Mouse (Mus musculus) ES-Bruce4 (cell line): ENCODE measurements around the gene Lrrc71. TPM values are rescaled to one million over a fixed set of nuclear protein-coding genes. Genes with fewer than 3 reads are reported as not detected.

Experiments used
- H3K27ac ChIP-seq: 2 replicates; pipeline ENCODE4 v1.5.1; 2012; ENCODE audit warnings: low read length, inconsistent platforms; ENCODE audit not compliant: insufficient read depth
- H3K27me3 ChIP-seq: 2 replicates; pipeline ENCODE4 v1.6.1; 2012; ENCODE audit warnings: mild to moderate bottlenecking, low read length, inconsistent platforms; ENCODE audit not compliant: control insufficient read depth, poor library complexity, insufficient read depth, severe bottlenecking
- H3K36me3 ChIP-seq: 2 replicates; pipeline ENCODE4 v1.6.1; 2012; ENCODE audit warnings: inconsistent platforms, mild to moderate bottlenecking, low read length, moderate library complexity; ENCODE audit not compliant: control insufficient read depth, poor library complexity, insufficient read depth, severe bottlenecking
- H3K4me1 ChIP-seq: one replicate; pipeline ENCODE4 v1.8.1; 2011; ENCODE audit warnings: low read length; ENCODE audit not compliant: control insufficient read depth, insufficient read depth
- H3K4me3 ChIP-seq: 2 replicates; pipeline ENCODE4 v1.5.1; 2011; ENCODE audit warnings: low read depth, mild to moderate bottlenecking, low read length
- H3K9ac ChIP-seq: 2 replicates; pipeline ENCODE4 v1.6.1; 2012; ENCODE audit warnings: low read depth, mild to moderate bottlenecking, inconsistent platforms; ENCODE audit not compliant: poor library complexity, severe bottlenecking
- H3K9me3 ChIP-seq: replicated peaks from 2 replicates; pipeline ENCODE4 v1.6.1; 2012; ENCODE audit warnings: mild to moderate bottlenecking, low read length, inconsistent platforms; ENCODE audit not compliant: control insufficient read depth, poor library complexity, insufficient read depth, severe bottlenecking
- CTCF ChIP-seq: IDR thresholded peaks from one replicate; pipeline ENCODE4 v1.8.1; 2011; ENCODE audit warnings: low read depth, low read length
- EP300 ChIP-seq: IDR thresholded peaks from 2 replicates; pipeline ENCODE4 v1.6.1; 2011; ENCODE audit warnings: low read depth, low read length; ENCODE audit not compliant: insufficient read depth
- POLR2A ChIP-seq: IDR thresholded peaks from one replicate; pipeline ENCODE4 v1.8.1; 2011; ENCODE audit warnings: low read length; ENCODE audit not compliant: insufficient read depth
- polyA plus RNA-seq: library from polyadenylated mRNA; stranded (reverse); fragments of >200 nt; gene quantifications from 2 replicates; pipeline ENCODE4 v1.2.4, GENCODE M21; 2011; ENCODE audit warnings: low read depth; ENCODE audit not compliant: missing spikeins, insufficient read depth, insufficient read length

Gene Lrrc71
- polyA plus RNA-seq, 1 experiment, result not detected

DNA sequence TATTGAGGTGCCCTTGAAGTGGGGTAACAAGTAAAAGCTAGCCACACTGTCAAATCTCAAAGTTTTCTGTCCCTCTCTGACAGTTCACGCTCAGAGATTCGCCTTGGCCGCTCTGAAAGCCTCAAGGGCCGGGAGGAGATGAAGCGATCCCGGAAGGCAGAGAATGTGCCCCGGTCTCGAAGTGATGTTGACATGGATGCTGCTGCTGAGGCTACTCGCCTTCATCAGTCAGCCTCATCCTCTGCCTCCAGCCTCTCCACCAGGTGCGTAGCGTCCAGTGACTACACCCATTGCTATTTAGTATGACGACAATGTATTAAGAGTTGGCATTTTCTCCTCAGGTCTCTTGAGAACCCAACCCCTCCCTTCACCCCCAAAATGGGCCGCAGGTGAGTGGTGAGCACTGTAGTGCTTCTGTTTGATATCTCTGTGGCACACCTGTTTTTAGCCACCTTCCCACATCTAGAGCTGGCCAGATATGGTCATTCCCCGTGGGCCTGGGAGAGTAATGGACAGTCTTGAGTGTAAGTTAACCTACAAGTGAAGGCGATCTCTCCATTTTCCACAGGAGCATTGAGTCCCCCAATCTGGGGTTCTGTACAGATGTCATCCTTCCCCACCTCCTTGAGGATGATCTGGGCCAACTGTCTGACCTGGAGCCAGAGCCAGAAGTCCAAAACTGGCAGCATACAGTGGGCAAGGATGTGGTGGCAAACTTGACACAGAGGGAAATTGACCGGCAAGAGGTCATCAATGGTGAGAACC is 22.8 kb downstream of the Lrrc71 start:
- Histone ChIP-seq H3K9ac (no peak overlapping the region), H3K9me3 (no peaks in the 10 kb centered on the region), H3K4me1 (no peaks in the 10 kb centered on the region), H3K27me3 (no peaks in the 10 kb centered on the region), H3K4me3 (no peak overlapping the region), H3K36me3 (peaks cover 11% of the 10 kb centered on the region), H3K27ac (no peak overlapping the region)
- TF ChIP-seq POLR2A, result no peak

DNA sequence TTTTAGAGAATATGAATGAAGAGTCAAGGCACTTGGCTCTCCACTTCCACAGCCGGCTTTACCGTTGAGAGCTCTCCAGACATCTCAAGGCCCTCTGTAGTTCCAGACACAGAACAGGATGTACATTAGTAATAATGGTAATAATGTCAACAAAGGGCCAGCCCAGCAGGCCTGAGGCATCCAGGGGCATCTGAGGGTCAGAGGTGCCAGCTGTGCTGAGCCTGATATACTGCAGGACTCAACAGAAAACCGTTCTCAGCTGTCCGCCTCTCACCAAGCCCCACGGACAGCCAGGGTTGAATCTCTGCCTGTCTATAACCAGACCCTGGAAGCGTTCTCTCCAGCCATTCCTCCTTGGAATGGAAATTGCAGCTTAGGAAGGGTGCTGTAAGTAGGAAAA is 23.9 kb downstream of the Lrrc71 start:
- Histone ChIP-seq H3K4me1 (no peaks in the 10 kb centered on the region), H3K36me3 (peaks cover 11% of the 10 kb centered on the region), H3K27ac (no peak overlapping the region), H3K9ac (no peak overlapping the region), H3K9me3 (no peaks in the 10 kb centered on the region), H3K27me3 (no peaks in the 10 kb centered on the region), H3K4me3 (no peak overlapping the region)
- TF ChIP-seq EP300, result no peak
- no peak for TF ChIP-seq CTCF
- no peak for TF ChIP-seq POLR2A

DNA sequence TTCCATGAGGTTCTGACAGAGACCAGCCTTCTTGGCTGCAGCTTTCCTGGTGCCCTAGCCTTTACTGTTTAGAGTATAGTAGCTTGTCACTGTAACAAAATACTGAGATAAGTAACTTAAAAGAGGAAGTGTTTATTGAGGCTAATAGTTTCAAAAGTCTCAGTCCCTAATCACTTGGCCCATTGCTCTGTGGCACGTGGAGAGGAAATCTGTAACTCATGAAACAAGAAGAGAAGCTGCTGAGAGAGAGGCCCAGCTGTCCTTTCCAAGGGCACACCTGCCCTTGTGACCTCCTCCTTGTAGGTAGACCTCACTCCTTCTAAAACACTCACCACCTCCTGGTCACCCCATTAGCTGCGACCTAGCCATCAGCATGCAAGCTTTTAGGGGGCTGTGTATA is 29.9 kb downstream of the Lrrc71 start:
- no peak overlapping the region for H3K4me3 ChIP-seq
- H3K27me3 ChIP-seq, result no peaks in the 10 kb centered on the region
- H3K9me3 ChIP-seq, result no peaks in the 10 kb centered on the region
- H3K27ac ChIP-seq, result no peak overlapping the region
- H3K36me3 ChIP-seq, result 0 out of 2 replicates have a peak, but pooled peaks cover 6% of the 10 kb centered on the region
- no peak overlapping the region for H3K9ac ChIP-seq
- TF ChIP-seq EP300, result no peak
- no peak for TF ChIP-seq POLR2A
- no peak for TF ChIP-seq CTCF
- no peaks in the 10 kb centered on the region for H3K4me1 ChIP-seq

Other genes starting within 250 kb of the Lrrc71 start
- 12.6 and 14.6 TPM in 2 replicates for gene Etv3, start 223.2 kb downstream of the Lrrc71 start, polyA plus RNA-seq
- 14.6 and 16.7 TPM in 2 replicates for gene Arhgef11, start 131.1 kb downstream of the Lrrc71 start, polyA plus RNA-seq
- 0.26 and 0.46 TPM in 2 replicates for gene Ntrk1, start 46.5 kb upstream of the Lrrc71 start, polyA plus RNA-seq
- 0.35 TPM in 1 of 2 replicates, not detected in the other for gene Insrr, start 48.3 kb upstream of the Lrrc71 start, polyA plus RNA-seq
- 1.9 and 2.3 TPM in 2 replicates for gene Pear1, start 75.7 kb upstream of the Lrrc71 start, polyA plus RNA-seq
- gene Sh2d2a, start 98.1 kb upstream of the Lrrc71 start, polyA plus RNA-seq, result 0.18 TPM in 1 of 2 replicates, not detected in the other
- gene Prcc, start 137.0 kb upstream of the Lrrc71 start, polyA plus RNA-seq, result 66.9 and 74.2 TPM in 2 replicates
- gene Hdgf, start 157.7 kb upstream of the Lrrc71 start, polyA plus RNA-seq, result 508 and 526 TPM in 2 replicates
- 207 and 219 TPM in 2 replicates for gene Mrpl24, start 170.9 kb upstream of the Lrrc71 start, polyA plus RNA-seq
- gene Isg20l2, start 181.7 kb upstream of the Lrrc71 start, polyA plus RNA-seq, result 64.3 and 68.4 TPM in 2 replicates
- gene Rrnad1, start 182.1 kb upstream of the Lrrc71 start, polyA plus RNA-seq, result 14.9 and 18.8 TPM in 2 replicates
- gene Crabp2, start 200.0 kb upstream of the Lrrc71 start, polyA plus RNA-seq, result 11.9 and 12.0 TPM in 2 replicates
- gene Nes, start 222.5 kb upstream of the Lrrc71 start, polyA plus RNA-seq, result 34.5 and 36.0 TPM in 2 replicates